Mouse (Mus musculus): ENCODE results near the gene Gm45233. TPM values are rescaled to one million over a fixed set of nuclear protein-coding genes. Genes with fewer than 3 reads are reported as not detected.
"Not testable (repeated sequence)": the region's sequence is repeated elsewhere in the genome, so short reads cannot be mapped to it uniquely, and the experiment has no call there.

The Gm45233 gene
- polyA plus RNA-seq (2014; fragmentation: Nextera tagmentation; extraction: Ambion mirVana) = not detected in 2 replicates

GRCm38 (mm10) chr7:43443917-43444293 lies at the start of gene Gm45233, which contains the start of gene Etfb:
TSS of gene Gm45233 (plus strand) at chr7:43444128.
TSS of gene Etfb (plus strand) at chr7:43444083.
- ATAC-seq (ENCODE audit: insufficient number of reproducible peaks, insufficient read depth, low FRiP score, low read depth) = peak; percentile 96
- WGBS = 0% methylated on average over 27 of the region's 27 CpGs
- Histone ChIP-seq H3K4me1 (ENCODE audit: control insufficient read depth in 2 of 2, insufficient read depth in 2 of 2, low read length in 2 of 2) (peaks cover 23 to 32% of the 10 kb centered on the region in 2 experiments), H3K4me2 (ENCODE audit: low read length) (peak within 1 kb of the TSS; percentile 93), H3K9me3 (ENCODE audit: control insufficient read depth, low read length) (no peaks in the 10 kb centered on the region), H3K27ac (replicated peaks in 1 of 2; ENCODE audit: control insufficient read depth in 1 of 2, insufficient read depth in 1 of 2, low read depth in 2 of 2, low read length in 2 of 2) (peak within 1 kb of the TSS; percentile 98 to 100), H3K36me3 (ENCODE audit: control insufficient read depth, insufficient read depth, low read length) (no peaks in the 10 kb centered on the region), H3K27me3 (ENCODE audit: control insufficient read depth, insufficient read depth, low read length) (no peaks in the 10 kb centered on the region), H3K4me3 (ENCODE audit: control insufficient read depth in 1 of 2, insufficient read depth in 1 of 2, low read depth in 1 of 2, low read length in 2 of 2) (peak within 1 kb of the TSS; percentile 60 to 69), H3K9ac (ENCODE audit: low read length) (peak within 1 kb of the TSS; percentile 79)

- no peaks in the 10 kb centered on the region for H3K27me3 ChIP-seq (ENCODE audit: control insufficient read depth, insufficient read depth, low read length)
- no peak for ATAC-seq (ENCODE audit: insufficient number of reproducible peaks, insufficient read depth, low FRiP score, low read depth)
- 74% methylated on average over 2 of the region's 2 CpGs for WGBS
- no peaks in the 10 kb centered on the region for H3K36me3 ChIP-seq (ENCODE audit: control insufficient read depth, insufficient read depth, low read length)
- no peak overlapping the region for H3K27ac ChIP-seq (replicated peaks in 1 of 2; ENCODE audit: control insufficient read depth in 1 of 2, insufficient read depth in 1 of 2, low read depth in 2 of 2, low read length in 2 of 2)
- H3K4me2 ChIP-seq (ENCODE audit: low read length) = no peak overlapping the region
- no peaks in the 10 kb centered on the region for H3K9me3 ChIP-seq (ENCODE audit: control insufficient read depth, low read length)
- H3K4me3 ChIP-seq (ENCODE audit: control insufficient read depth in 1 of 2, insufficient read depth in 1 of 2, low read depth in 1 of 2, low read length in 2 of 2) = no peak overlapping the region
- H3K4me1 ChIP-seq (ENCODE audit: control insufficient read depth in 2 of 2, insufficient read depth in 2 of 2, low read length in 2 of 2) = no peaks in the 10 kb centered on the region
- H3K9ac ChIP-seq (ENCODE audit: low read length) = no peak overlapping the region
Measured at GRCm38 (mm10) chr7:43399501-43399900, 44.4 kb upstream of the Gm45233 start.

- Histone ChIP-seq H3K9ac (ENCODE audit: low read length) (no peak overlapping the region), H3K9me3 (ENCODE audit: control insufficient read depth, low read length) (0 out of 2 replicates have a peak, but pooled peaks cover 2% of the 10 kb centered on the region), H3K27ac (replicated peaks in 1 of 2; ENCODE audit: control insufficient read depth in 1 of 2, insufficient read depth in 1 of 2, low read depth in 2 of 2, low read length in 2 of 2) (no peak overlapping the region), H3K4me1 (ENCODE audit: control insufficient read depth in 2 of 2, insufficient read depth in 2 of 2, low read length in 2 of 2) (no peaks in the 10 kb centered on the region), H3K27me3 (ENCODE audit: control insufficient read depth, insufficient read depth, low read length) (no peaks in the 10 kb centered on the region), H3K4me3 (ENCODE audit: control insufficient read depth in 1 of 2, insufficient read depth in 1 of 2, low read depth in 1 of 2, low read length in 2 of 2) (no peak overlapping the region), H3K4me2 (ENCODE audit: low read length) (no peak overlapping the region), H3K36me3 (ENCODE audit: control insufficient read depth, insufficient read depth, low read length) (no peaks in the 10 kb centered on the region)
- 27% methylated on average over 2 of the region's 2 CpGs for WGBS
- no peak for ATAC-seq (ENCODE audit: insufficient number of reproducible peaks, insufficient read depth, low FRiP score, low read depth)
Measured at GRCm38 (mm10) chr7:43402718-43403117, 41.2 kb upstream of the Gm45233 start.

GRCm38 (mm10) chr7:43407573-43407972 lies 36.4 kb upstream of the Gm45233 start:
- Histone ChIP-seq H3K4me2 (ENCODE audit: low read length) (no peak overlapping the region), H3K9ac (ENCODE audit: low read length) (no peak overlapping the region), H3K4me3 (ENCODE audit: control insufficient read depth in 1 of 2, insufficient read depth in 1 of 2, low read depth in 1 of 2, low read length in 2 of 2) (no peak overlapping the region), H3K36me3 (ENCODE audit: control insufficient read depth, insufficient read depth, low read length) (no peaks in the 10 kb centered on the region), H3K9me3 (ENCODE audit: control insufficient read depth, low read length) (0 out of 2 replicates have a peak, but pooled peaks cover 2% of the 10 kb centered on the region), H3K4me1 (ENCODE audit: control insufficient read depth in 2 of 2, insufficient read depth in 2 of 2, low read length in 2 of 2) (no peaks in the 10 kb centered on the region), H3K27me3 (ENCODE audit: control insufficient read depth, insufficient read depth, low read length) (no peaks in the 10 kb centered on the region), H3K27ac (replicated peaks in 1 of 2; ENCODE audit: control insufficient read depth in 1 of 2, insufficient read depth in 1 of 2, low read depth in 2 of 2, low read length in 2 of 2) (no peak overlapping the region)
- WGBS = 78% methylated on average over 3 of the region's 3 CpGs
- ATAC-seq (ENCODE audit: insufficient number of reproducible peaks, insufficient read depth, low FRiP score, low read depth) = no peak

- H3K9me3 ChIP-seq (ENCODE audit: control insufficient read depth, low read length) = 0 out of 2 replicates have a peak, but pooled peaks cover 2% of the 10 kb centered on the region
- no peaks in the 10 kb centered on the region for H3K4me1 ChIP-seq (ENCODE audit: control insufficient read depth in 2 of 2, insufficient read depth in 2 of 2, low read length in 2 of 2)
- H3K36me3 ChIP-seq (ENCODE audit: control insufficient read depth, insufficient read depth, low read length) = no peaks in the 10 kb centered on the region
- H3K9ac ChIP-seq (ENCODE audit: low read length) = no peak within 1 kb of the TSS
- 69% methylated on average over 4 of the region's 4 CpGs for WGBS
- no peak within 1 kb of the TSS for H3K27ac ChIP-seq (replicated peaks in 1 of 2; ENCODE audit: control insufficient read depth in 1 of 2, insufficient read depth in 1 of 2, low read depth in 2 of 2, low read length in 2 of 2)
- no peak within 1 kb of the TSS for H3K4me2 ChIP-seq (ENCODE audit: low read length)
- H3K27me3 ChIP-seq (ENCODE audit: control insufficient read depth, insufficient read depth, low read length) = no peaks in the 10 kb centered on the region
- no peak within 1 kb of the TSS for H3K4me3 ChIP-seq (ENCODE audit: control insufficient read depth in 1 of 2, insufficient read depth in 1 of 2, low read depth in 1 of 2, low read length in 2 of 2)
- ATAC-seq (ENCODE audit: insufficient number of reproducible peaks, insufficient read depth, low FRiP score, low read depth) = no peak
Measured at GRCm38 (mm10) chr7:43408131-43408553, 35.8 kb upstream of the Gm45233 start, which contains the start of gene Siglecg. TSS of gene Siglecg (plus strand) at chr7:43408204.

- Histone ChIP-seq H3K9ac (ENCODE audit: low read length) (no peak overlapping the region), H3K4me2 (ENCODE audit: low read length) (no peak overlapping the region), H3K9me3 (ENCODE audit: control insufficient read depth, low read length) (0 out of 2 replicates have a peak, but pooled peaks cover 2% of the 10 kb centered on the region), H3K4me3 (ENCODE audit: control insufficient read depth in 1 of 2, insufficient read depth in 1 of 2, low read depth in 1 of 2, low read length in 2 of 2) (no peak overlapping the region), H3K27ac (replicated peaks in 1 of 2; ENCODE audit: control insufficient read depth in 1 of 2, insufficient read depth in 1 of 2, low read depth in 2 of 2, low read length in 2 of 2) (no peak overlapping the region), H3K4me1 (ENCODE audit: control insufficient read depth in 2 of 2, insufficient read depth in 2 of 2, low read length in 2 of 2) (no peaks in the 10 kb centered on the region), H3K27me3 (ENCODE audit: control insufficient read depth, insufficient read depth, low read length) (no peaks in the 10 kb centered on the region), H3K36me3 (ENCODE audit: control insufficient read depth, insufficient read depth, low read length) (no peaks in the 10 kb centered on the region)
- 44% methylated on average over 3 of the region's 3 CpGs for WGBS
- ATAC-seq (ENCODE audit: insufficient number of reproducible peaks, insufficient read depth, low FRiP score, low read depth) = no peak
Measured at GRCm38 (mm10) chr7:43409084-43409483, 34.8 kb upstream of the Gm45233 start.

GRCm38 (mm10) chr7:43411724-43412123 lies 32.2 kb upstream of the Gm45233 start:
- H3K9me3 ChIP-seq (ENCODE audit: control insufficient read depth, low read length); H3K4me3 ChIP-seq (ENCODE audit: control insufficient read depth in 1 of 2, insufficient read depth in 1 of 2, low read depth in 1 of 2, low read length in 2 of 2); H3K9ac ChIP-seq (ENCODE audit: low read length); H3K36me3 ChIP-seq (ENCODE audit: control insufficient read depth, insufficient read depth, low read length); H3K27ac ChIP-seq (replicated peaks in 1 of 2; ENCODE audit: control insufficient read depth in 1 of 2, insufficient read depth in 1 of 2, low read depth in 2 of 2, low read length in 2 of 2); ATAC-seq (ENCODE audit: insufficient number of reproducible peaks, insufficient read depth, low FRiP score, low read depth); H3K4me2 ChIP-seq (ENCODE audit: low read length); H3K27me3 ChIP-seq (ENCODE audit: control insufficient read depth, insufficient read depth, low read length); H3K4me1 ChIP-seq (ENCODE audit: control insufficient read depth in 2 of 2, insufficient read depth in 2 of 2, low read length in 2 of 2): not testable (repeated sequence)
- WGBS = 38% methylated on average over 4 of the region's 4 CpGs

- no peak for ATAC-seq (ENCODE audit: insufficient number of reproducible peaks, insufficient read depth, low FRiP score, low read depth)
- Histone ChIP-seq H3K4me3 (ENCODE audit: control insufficient read depth in 1 of 2, insufficient read depth in 1 of 2, low read depth in 1 of 2, low read length in 2 of 2) (no peak overlapping the region), H3K4me2 (ENCODE audit: low read length) (no peak overlapping the region), H3K9me3 (ENCODE audit: control insufficient read depth, low read length) (no peaks in the 10 kb centered on the region), H3K4me1 (ENCODE audit: control insufficient read depth in 2 of 2, insufficient read depth in 2 of 2, low read length in 2 of 2) (no peaks in the 10 kb centered on the region), H3K36me3 (ENCODE audit: control insufficient read depth, insufficient read depth, low read length) (no peaks in the 10 kb centered on the region), H3K27me3 (ENCODE audit: control insufficient read depth, insufficient read depth, low read length) (no peaks in the 10 kb centered on the region), H3K9ac (ENCODE audit: low read length) (no peak overlapping the region), H3K27ac (replicated peaks in 1 of 2; ENCODE audit: control insufficient read depth in 1 of 2, insufficient read depth in 1 of 2, low read depth in 2 of 2, low read length in 2 of 2) (no peak overlapping the region)
- WGBS = 77% methylated on average over 10 of the region's 10 CpGs
Measured at GRCm38 (mm10) chr7:43417298-43417697, 26.6 kb upstream of the Gm45233 start.
